In genomic region chr6:100923070-100923469, GRCm38 (mm10) we compare ENCODE assay signal across 23 mouse cellular contexts.
DNase-seq lines count a peak whose midpoint lies in the region; ATAC-seq and TF ChIP-seq lines count a peak whose summit lies in the region.
"Had no signal": no experiment of that assay in that cellular context is flagged by ENCODE, and none has a peak within 500 bp of the region (broad histone marks: within the 10 kb centered on the region; RNA-seq: fewer than 3 reads in every experiment).

No protein-coding gene starts in this region.

- H3K36me3 ChIP-seq in lung, embryonic 15.5 days = no peaks in the 10 kb centered on the region
- H3K36me3 ChIP-seq in CH12.LX (replicated peaks in 1 of 2; ENCODE audit: control insufficient read depth in 1 of 2, insufficient read depth in 1 of 2, low read length in 1 of 2) = no peaks in the 10 kb centered on the region

- TF ChIP-seq EP300 in CH12.LX (IDR thresholded peaks at IDR 0.05; ENCODE audit: low read length) = no peak

- intact Hi-C loops in heart, postnatal 25 days (cut with DNase I) = no loop called here
- intact Hi-C loops in gastrocnemius, adult 2 months (cut with DNase I) = no loop called here

- H3K27me3 ChIP-seq in lung, embryonic 15.5 days = no peaks in the 10 kb centered on the region
- H3K27me3 ChIP-seq in CH12.LX (replicated peaks) = peaks cover 35% of the 10 kb centered on the region
- H3K27me3 ChIP-seq: megakaryocyte, embryonic 14.5 days had no signal

- no peak for TF ChIP-seq CTCF in CH12.LX (conservative IDR thresholded peaks at IDR 0.05 in 1 of 2, IDR thresholded peaks at IDR 0.05 in 1 of 2; ENCODE audit: low read depth in 2 of 2, low read length in 2 of 2)
- TF ChIP-seq CTCF in gastrocnemius, adult 2 months (IDR thresholded peaks at IDR 0.05) = no peak

- no peaks in the 10 kb centered on the region for H3K79me2 ChIP-seq in CH12.LX (replicated peaks; ENCODE audit: control insufficient read depth, extremely low read depth, insufficient read depth, poor library complexity, severe bottlenecking)

- peaks cover 5% of the 10 kb centered on the region; the same call in 1 of the 2 replicates for H3K4me1 ChIP-seq in lung, embryonic 15.5 days
- no peaks in the 10 kb centered on the region for H3K4me1 ChIP-seq in CH12.LX (ENCODE audit: control insufficient read depth in 1 of 2, insufficient read depth in 2 of 2)
- H3K4me1 ChIP-seq: megakaryocyte, embryonic 14.5 days had no signal

- no peaks in the 10 kb centered on the region for H3K9me3 ChIP-seq in lung, embryonic 15.5 days
- no peaks in the 10 kb centered on the region for H3K9me3 ChIP-seq in CH12.LX (replicated peaks; ENCODE audit: low read length)

- no peak for TF ChIP-seq RAD21 in CH12.LX (IDR thresholded peaks at IDR 0.05; ENCODE audit: low read depth, low read length)

- no peak overlapping the region for H3K9ac ChIP-seq in lung, embryonic 15.5 days
- no peak overlapping the region for H3K9ac ChIP-seq in CH12.LX (ENCODE audit: insufficient read depth, low read depth)
- H3K9ac ChIP-seq: liver, postnatal 0 days had no signal

- peak overlapping the region; percentile 17; the same call in 1 of the 2 replicates for H3K4me2 ChIP-seq in lung, embryonic 15.5 days
- peak overlapping the region; percentile 14; the same call in 1 of the 2 replicates for H3K4me2 ChIP-seq in CH12.LX (ENCODE audit: insufficient read depth, low read depth, poor library complexity, severe bottlenecking)

- 0 out of 2 replicates have a peak overlapping the region, but pooled peaks have one; percentile 15 for H3K27ac ChIP-seq in lung, embryonic 15.5 days
- no peak overlapping the region for H3K27ac ChIP-seq in CH12.LX (ENCODE audit: insufficient read depth, low read depth)
- no peak overlapping the region for H3K27ac ChIP-seq in gastrocnemius, adult 2 months

- in situ Hi-C loops in CH12.LX (cut with MboI; ENCODE audit: low pct_ligation_motif_present, low pct_unique_long_range_greater_than_20kb, low sequenced_read_pairs) = no loop called here

- 40% methylated on average over 7 of the region's 7 CpGs for whole genome bisulfite sequencing in lung, embryonic 15.5 days

- ATAC-seq in lung, embryonic 15.5 days (ENCODE audit: borderline replicate concordance, extremely low read depth, low FRiP score, low TSS enrichment) = no peak
- ATAC-seq: CD4-positive, CD25-positive, alpha-beta regulatory T cell, adult 4 months; hindbrain, embryonic 16.5 days; liver, postnatal 0 days had no signal

- no peak for TF ChIP-seq POLR2A in CH12.LX (IDR thresholded peaks at IDR 0.05; ENCODE audit: low read depth, low read length)

- DNase-seq in heart, adult 11 months = peak; percentile 61
- no peak for DNase-seq in heart, postnatal 25 days (ENCODE audit: low spot score)
- DNase-seq in lung, postnatal 10 days = no peak
- DNase-seq in CH12.LX (ENCODE audit: extremely low read depth) (no peak), ZHBTc4 (ENCODE audit: low read depth, low spot score) (peak; percentile 29)
- no peak for DNase-seq in gastrocnemius, adult 2 months
- no peak for DNase-seq in left cerebral cortex, adult 9 months (ENCODE audit: low spot score in 2 of 2)
- DNase-seq: adrenal gland, adult 2 months; cerebellum, adult 11-12 months; cerebellum, postnatal 25 days; heart, postnatal 14 days; kidney, adult 2 months; kidney, postnatal 36 days; layer of hippocampus, adult 9-11 months; liver; liver, postnatal 0 days; right cerebral cortex, adult 18-20 months; thymus, adult 2 months had no signal

- H3K4me3 ChIP-seq in lung, embryonic 15.5 days = no peak overlapping the region
- no peak overlapping the region for H3K4me3 ChIP-seq in CH12.LX (replicated peaks in 1 of 3; ENCODE audit: low read depth in 2 of 3, low read length in 2 of 3, poor library complexity in 1 of 3)
- H3K4me3 ChIP-seq in gastrocnemius, adult 2 months = no peak overlapping the region
- H3K4me3 ChIP-seq: megakaryocyte, embryonic 14.5 days; myocyte had no signal

- dilution Hi-C loops in CH12.LX (cut with MboI; ENCODE audit: extremely low pct_ligation_motif_present, extremely low pct_unique_long_range_greater_than_20kb, low sequenced_read_pairs) = no loop called here

TF ChIP-seq in CH12.LX, 34 proteins besides CTCF, POLR2A, EP300 and RAD21:
- TF ChIP-seq ZC3H11A (IDR thresholded peaks at IDR 0.05; ENCODE audit: low read depth, low read length) (no peak), NRF1 (IDR thresholded peaks at IDR 0.05; ENCODE audit: low read depth, low read length) (no peak), TCF12 (IDR thresholded peaks at IDR 0.05; ENCODE audit: low read depth, low read length) (no peak), ZMIZ1 (IDR thresholded peaks at IDR 0.05; ENCODE audit: low read depth, low read length) (no peak), GABPA (IDR thresholded peaks at IDR 0.05; ENCODE audit: insufficient replicate concordance, low read depth, low read length) (no peak), MAZ (IDR thresholded peaks at IDR 0.05; ENCODE audit: low read depth, low read length) (no peak), CHD1 (IDR thresholded peaks at IDR 0.05; ENCODE audit: low read depth, low read length) (no peak), POLR2AphosphoS2 (IDR thresholded peaks at IDR 0.05; ENCODE audit: low read depth, low read length) (no peak), E2F4 (IDR thresholded peaks at IDR 0.05; ENCODE audit: insufficient replicate concordance, low read depth, low read length) (no peak), SMC3 (IDR thresholded peaks at IDR 0.05; ENCODE audit: low read depth, low read length) (no peak), HCFC1 (IDR thresholded peaks at IDR 0.05; ENCODE audit: low read depth, low read length) (no peak)

Comparison
In these comparisons a context has a peak if more than half of its experiments do, and no peak if none do; other contexts are left out.
1. DNase-seq: peak in heart, adult 11 months (single experiment) and ZHBTc4 (single experiment); none in heart, postnatal 25 days (single experiment), lung, postnatal 10 days (single experiment), CH12.LX (single experiment), gastrocnemius, adult 2 months (single experiment) and left cerebral cortex, adult 9 months (0 of 2).